Mouse (Mus musculus): ENCODE data around the gene Snrnp70.

GRCm38 (mm10) chr7:45342081-45342480, 53.5 kb downstream of the Snrnp70 start:
- TF ChIP-seq CTCF (IDR thresholded peaks at IDR 0.05; ENCODE audit: borderline replicate concordance, insufficient read depth, low read length), result no peak
- no peak for TF ChIP-seq POLR2A (IDR thresholded peaks at IDR 0.05; ENCODE audit: low read depth, low read length)

Data from embryonic fibroblast, embryonic 13.5 days (primary cell).